Comparison of ENCODE assay signal across 8 mouse cellular contexts in the genomic region with DNA sequence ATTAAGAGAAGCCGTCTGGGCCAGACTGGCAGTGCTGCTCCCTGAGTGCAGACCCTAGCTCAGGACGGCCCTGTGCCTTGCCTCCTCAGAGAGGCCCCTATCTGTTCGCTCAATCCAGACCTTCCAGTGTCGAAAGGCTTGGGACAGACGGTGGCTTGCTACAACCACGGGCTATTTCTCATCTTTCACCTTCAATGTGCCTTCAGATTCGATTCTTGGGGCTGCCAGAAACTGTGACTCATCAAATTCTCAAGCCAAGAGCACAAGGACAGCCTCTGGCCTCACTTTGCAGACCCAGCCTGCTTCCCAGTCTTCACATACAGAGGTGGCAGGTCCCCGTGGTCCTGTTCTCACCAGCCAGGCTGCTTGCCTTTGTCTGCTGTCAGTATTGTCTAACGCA.
A peak's percentile ranks its signal among the peaks of the same experiment; 100 is the strongest.
DNase-seq lines count a peak whose midpoint lies in the region; ATAC-seq and TF ChIP-seq lines count a peak whose summit lies in the region.
"Had no signal": no experiment of that assay in that cellular context is flagged by ENCODE, and none has a peak within 500 bp of the region (broad histone marks: within the 10 kb centered on the region; RNA-seq: fewer than 3 reads in every experiment).

No protein-coding gene starts in this region.

- H3K9ac ChIP-seq in lung, embryonic 14.5 days = no peak overlapping the region
- H3K9ac ChIP-seq in forebrain, postnatal 0 days = no peak overlapping the region

- H3K4me1 ChIP-seq in lung, embryonic 14.5 days (ENCODE audit: insufficient read depth) = no peaks in the 10 kb centered on the region; the same call in 1 of the 2 replicates
- H3K4me1 ChIP-seq in forebrain, postnatal 0 days (ENCODE audit: insufficient read depth) = no peaks in the 10 kb centered on the region

- no peaks in the 10 kb centered on the region for H3K9me3 ChIP-seq in lung, embryonic 14.5 days (ENCODE audit: low read depth, low read length)
- H3K9me3 ChIP-seq in forebrain, postnatal 0 days (ENCODE audit: low read length) = no peaks in the 10 kb centered on the region

- ATAC-seq in lung, embryonic 14.5 days (ENCODE audit: insufficient read depth) = peak; percentile 60; the same call in 1 of the 2 replicates
- peak; percentile 71 for ATAC-seq in Patski
- peak; percentile 46 for ATAC-seq in common myeloid progenitor, adult 5-6 weeks (replicated peaks; ENCODE audit: low read depth, poor library complexity, severe bottlenecking)
- ATAC-seq in megakaryocyte progenitor cell, adult 5-6 weeks (replicated peaks; ENCODE audit: poor library complexity) = peak; percentile 51
- no peak for ATAC-seq in forebrain, postnatal 0 days

- WGBS in lung, embryonic 14.5 days = 28% methylated on average over 9 of the region's 9 CpGs
- 64% methylated on average over 9 of the region's 9 CpGs for WGBS in forebrain, postnatal 0 days

- H3K4me3 ChIP-seq in lung, embryonic 14.5 days (ENCODE audit: low read depth, low read length) = no peak overlapping the region
- H3K4me3 ChIP-seq in forebrain, postnatal 0 days (ENCODE audit: low read depth, low read length) = no peak overlapping the region

- no peaks in the 10 kb centered on the region for H3K27me3 ChIP-seq in lung, embryonic 14.5 days (ENCODE audit: insufficient read depth, low read length)
- no peaks in the 10 kb centered on the region for H3K27me3 ChIP-seq in Patski
- no peaks in the 10 kb centered on the region for H3K27me3 ChIP-seq in forebrain, postnatal 0 days (ENCODE audit: insufficient read depth, low read length)

- TF ChIP-seq CTCF in lung, embryonic 14.5 days (IDR thresholded peaks at IDR 0.05; ENCODE audit: low read depth) = no peak
- TF ChIP-seq CTCF in Patski (IDR thresholded peaks at IDR 0.05) = no peak
- TF ChIP-seq CTCF in forebrain, postnatal 0 days (IDR thresholded peaks at IDR 0.05; ENCODE audit: low read depth) = no peak

- POLR2A ChIA-PET in Patski (lab: Charles Lee) = interaction anchor here (0.6 kb wide), 1 partner anchor 24 kb away, joined by 3 read pairs; no protein-coding TSS in a partner anchor

- CTCF ChIA-PET in Patski (lab: Charles Lee) = interaction anchor here (0.9 to 1.5 kb wide), 2 partner anchors 17 to 153 kb away, joined by 3 to 5 read pairs; no protein-coding TSS in a partner anchor

- DNase-seq in lung, embryonic 14.5 days = no peak
- no peak for DNase-seq in lung, postnatal 10 days
- DNase-seq in Patski (ENCODE audit: low read depth, low spot score) = no peak
- DNase-seq in forebrain, postnatal 0 days = no peak
- no peak for DNase-seq in cerebellum, postnatal 36 days
- DNase-seq: retina, postnatal 1 day had no signal

- peak overlapping the region; percentile 73 for H3K27ac ChIP-seq in lung, embryonic 14.5 days (ENCODE audit: low read depth)
- no peak overlapping the region for H3K27ac ChIP-seq in forebrain, postnatal 0 days (ENCODE audit: low read depth, low read length)

- in situ Hi-C loops in Patski (cut with MboI; ENCODE audit: low pct_unique_long_range_greater_than_20kb) = no loop called here

- H3K4me2 ChIP-seq in lung, embryonic 14.5 days = no peak overlapping the region
- no peak overlapping the region for H3K4me2 ChIP-seq in forebrain, postnatal 0 days (ENCODE audit: low read depth)

- H3K36me3 ChIP-seq in lung, embryonic 14.5 days (ENCODE audit: insufficient read depth) = no peaks in the 10 kb centered on the region
- H3K36me3 ChIP-seq in forebrain, postnatal 0 days (ENCODE audit: insufficient read depth) = no peaks in the 10 kb centered on the region
